Mouse (Mus musculus) lung, adult 2 months (tissue): ENCODE data around the gene Lonp1.
A peak's percentile ranks its signal among the peaks of the same experiment; 100 is the strongest.

Source experiments
- CTCF ChIP-seq: fragments of 200-500 bp; IDR thresholded peaks from 2 replicates; pipeline ENCODE4 v1.5.1; 2011; ENCODE audit warnings: mild to moderate bottlenecking, low read length, control low read depth; ENCODE audit not compliant: insufficient read depth
- POLR2A ChIP-seq: fragments of 200-500 bp; IDR thresholded peaks from 2 replicates; pipeline ENCODE4 v1.6.1; 2011; ENCODE audit warnings: low read depth, mild to moderate bottlenecking, control low read depth, low read length, borderline replicate concordance; ENCODE audit errors: extremely low read depth

DNA sequence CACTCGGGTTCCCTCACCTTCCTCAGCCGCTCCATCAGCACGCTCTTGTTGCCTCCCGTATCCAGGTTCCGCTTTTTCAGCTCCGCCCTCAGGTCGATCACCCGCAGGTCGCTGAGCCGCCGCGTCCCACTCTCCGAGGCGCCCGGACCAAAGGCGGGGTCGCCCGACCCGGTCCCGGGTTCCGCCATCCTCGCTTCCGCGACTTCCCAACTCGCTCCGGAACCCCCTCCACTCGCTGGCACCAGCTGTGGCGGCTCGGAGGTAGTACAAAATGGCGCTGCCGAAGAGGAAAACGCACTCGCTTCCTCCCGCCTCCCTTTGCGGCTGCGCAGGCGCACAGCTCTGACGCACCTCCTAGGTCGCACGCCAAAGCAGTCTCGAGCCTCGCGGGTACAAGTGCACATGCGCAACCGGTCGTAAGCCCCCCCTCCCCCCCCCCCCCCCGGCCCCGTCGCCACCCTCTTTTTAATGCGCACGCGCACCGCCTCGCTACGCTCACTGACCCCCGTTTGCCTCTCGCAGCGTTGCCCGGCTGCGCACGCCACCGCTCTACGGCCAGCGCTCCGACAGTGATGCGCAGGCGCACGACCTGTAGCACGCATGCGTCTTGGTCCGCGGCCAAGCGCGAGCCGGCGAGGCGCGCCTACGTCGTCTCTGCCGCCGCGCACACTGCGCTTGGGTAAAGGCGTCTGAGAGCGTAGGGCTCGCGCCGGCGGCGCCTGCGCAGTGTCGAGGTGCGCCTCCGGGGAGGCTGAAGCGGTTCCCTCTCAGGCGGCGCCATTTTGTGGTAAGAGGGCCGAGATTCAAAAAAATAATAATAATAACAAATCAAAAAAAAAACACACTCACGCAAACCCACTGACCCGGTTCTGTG lies 42.2 kb downstream of the Lonp1 start, which contains the start of the genes Safb2 and Safb:
- TF ChIP-seq CTCF (no peak), POLR2A (peak; percentile 89; the same call in 1 of the 2 replicates)
